Mouse (Mus musculus) liver, postnatal 0 days (tissue): ENCODE results near the gene Synj1.

Source experiments
- CTCF ChIP-seq: sonication (generic); IDR thresholded peaks from 2 replicates; pipeline ENCODE4 v1.5.1; 2016; ENCODE audit warnings: antibody characterized with exemption, low read depth
- EP300 ChIP-seq: IDR thresholded peaks from 2 replicates; pipeline ENCODE4 v1.6.1; 2016; ENCODE audit warnings: antibody characterized with exemption, low read depth, mild to moderate bottlenecking

GRCm38 (mm10) chr16:91035866-91036265 lies 24.8 kb upstream of the Synj1 start:
- TF ChIP-seq EP300 (no peak), CTCF (no peak)
